ENCODE assay signal across 23 mouse cellular contexts in genomic region chr1:120762498-120762897, GRCm38 (mm10).
"Had no signal": no experiment of that assay in that cellular context is flagged by ENCODE, and none has a peak within 500 bp of the region (broad histone marks: within the 10 kb centered on the region; RNA-seq: fewer than 3 reads in every experiment).

No protein-coding gene starts in this region.

- H3K9me3 ChIP-seq: limb, embryonic 12.5 days; limb, embryonic 15.5 days; midbrain, embryonic 12.5 days; midbrain, embryonic 15.5 days; neural tube, embryonic 12.5 days; neural tube, embryonic 15.5 days; stomach, embryonic 15.5 days had no signal

- ATAC-seq: liver, postnatal 0 days; lung, postnatal 0 days; midbrain, embryonic 15.5 days had no signal

- H3K27ac ChIP-seq: kidney, postnatal 0 days; layer of hippocampus, adult 2 months; left cerebral cortex, adult 2 months; limb, embryonic 12.5 days; limb, embryonic 15.5 days; liver, embryonic 14.5 days; macrophage; midbrain, embryonic 12.5 days; midbrain, embryonic 15.5 days; neural tube, embryonic 12.5 days; neural tube, embryonic 15.5 days; stomach, embryonic 15.5 days had no signal

- H3K9ac ChIP-seq: limb, embryonic 12.5 days; limb, embryonic 15.5 days; liver, embryonic 14.5 days; liver, postnatal 0 days; lung, embryonic 14.5 days; midbrain, embryonic 12.5 days; midbrain, embryonic 15.5 days; neural tube, embryonic 12.5 days; neural tube, embryonic 15.5 days; stomach, embryonic 15.5 days had no signal

- H3K36me3 ChIP-seq: limb, embryonic 12.5 days; limb, embryonic 15.5 days; midbrain, embryonic 12.5 days; midbrain, embryonic 15.5 days; neural tube, embryonic 12.5 days; neural tube, embryonic 15.5 days; stomach, embryonic 15.5 days had no signal

- DNase-seq: kidney, postnatal 25 days; layer of hippocampus, adult 9-11 months; liver, postnatal 0 days; lung, embryonic 14.5 days; right cerebral cortex, adult 18-20 months; right cerebral cortex, postnatal 14 days; right cerebral cortex, postnatal 4 days; spleen, adult 18-20 months; thymus, postnatal 25 days had no signal

- H3K4me3 ChIP-seq: layer of hippocampus, adult 2 months; left cerebral cortex, adult 2 months; limb, embryonic 12.5 days; limb, embryonic 15.5 days; midbrain, embryonic 12.5 days; midbrain, embryonic 15.5 days; neural tube, embryonic 12.5 days; neural tube, embryonic 15.5 days; stomach, embryonic 15.5 days had no signal

- H3K4me2 ChIP-seq: limb, embryonic 12.5 days; limb, embryonic 15.5 days; liver, embryonic 11.5 days; lung, embryonic 14.5 days; midbrain, embryonic 12.5 days; midbrain, embryonic 15.5 days; neural tube, embryonic 12.5 days; neural tube, embryonic 15.5 days; stomach, embryonic 15.5 days had no signal

- H3K4me1 ChIP-seq: midbrain, embryonic 12.5 days; midbrain, embryonic 15.5 days; neural tube, embryonic 12.5 days; neural tube, embryonic 15.5 days; stomach, embryonic 15.5 days had no signal

- H3K27me3 ChIP-seq: limb, embryonic 15.5 days; midbrain, embryonic 12.5 days; midbrain, embryonic 15.5 days; neural tube, embryonic 12.5 days; neural tube, embryonic 15.5 days; stomach, embryonic 15.5 days had no signal
